Mouse (Mus musculus) liver, adult 2 months (tissue): Measurements from ENCODE around the gene Hsp90b1. TPM values are rescaled to one million over a fixed set of nuclear protein-coding genes. Genes with fewer than 3 reads are reported as not detected.

ENCODE experiments used
- DNase-seq: peaks from one replicate; pipeline ENCODE4 v3.0.0-alpha.2; 2011; ENCODE audit warnings: low read depth, low spot score; ENCODE audit errors: extremely low read depth
- H3K27ac ChIP-seq: fragments of 200-500 bp; replicated peaks from 2 replicates; pipeline ENCODE4 v1.5.1; 2012; ENCODE audit warnings: low read depth, mild to moderate bottlenecking, control low read depth, inconsistent platforms, low read length; ENCODE audit not compliant: insufficient read depth
- H3K27me3 ChIP-seq: fragments of 200-500 bp; 2 replicates; pipeline ENCODE4 v1.6.1; 2012; ENCODE audit warnings: mild to moderate bottlenecking, moderate library complexity, low read length, inconsistent platforms; ENCODE audit not compliant: control insufficient read depth, insufficient read depth
- H3K36me3 ChIP-seq: fragments of 200-500 bp; 2 replicates; pipeline ENCODE4 v1.6.1; 2012; ENCODE audit warnings: low read length, inconsistent platforms; ENCODE audit not compliant: control insufficient read depth, insufficient read depth
- H3K4me1 ChIP-seq: fragments of 200-500 bp; 2 replicates; pipeline ENCODE4 v1.6.1; 2011; ENCODE audit warnings: low read length; ENCODE audit not compliant: control insufficient read depth, insufficient read depth
- H3K4me3 ChIP-seq: fragments of 200-500 bp; 2 replicates; pipeline ENCODE4 v1.5.1; 2011; ENCODE audit warnings: low read depth, mild to moderate bottlenecking, control low read depth, low read length, moderate library complexity; ENCODE audit not compliant: insufficient read depth
- H3K79me2 ChIP-seq: fragments of 200-500 bp; 2 replicates; pipeline ENCODE4 v1.6.1; 2012; ENCODE audit warnings: inconsistent platforms, mild to moderate bottlenecking, low read length, moderate library complexity; ENCODE audit not compliant: control insufficient read depth, insufficient read depth
- H3K9ac ChIP-seq: fragments of 200-500 bp; 2 replicates; pipeline ENCODE4 v1.6.1; 2012; ENCODE audit warnings: low read depth, mild to moderate bottlenecking, control low read depth, inconsistent platforms, low read length
- CTCF ChIP-seq: fragments of 200-500 bp; IDR thresholded peaks from 2 replicates; pipeline ENCODE4 v1.5.1; 2011; ENCODE audit warnings: low read depth, low read length, control low read depth
- POLR2A ChIP-seq: fragments of 200-500 bp; IDR thresholded peaks from 2 replicates; pipeline ENCODE4 v1.6.1; 2011; ENCODE audit warnings: low read length, control low read depth; ENCODE audit not compliant: insufficient read depth; ENCODE audit errors: extremely low read depth
- WGBS: fragments of 180-500 bp; shearing (Covaris S2); methylation state at CpG from one replicate; pipeline ENCODE4 v1.1.7; 2018; 5-methylcytosine and 5-hydroxymethylcytosine counted together
- polyA plus RNA-seq: library from polyadenylated mRNA; depleted of rRNA; stranded (reverse); fragments of >200 nt; gene quantifications from 2 replicates; pipeline ENCODE4 v1.2.3, GENCODE M21; 2012
- total RNA-seq: library from RNA; depleted of rRNA; stranded (reverse); fragments of >200 nt; gene quantifications from 2 replicates; pipeline ENCODE4 v1.2.3, GENCODE M21; 2014

The Hsp90b1 gene
- total and polyA plus RNA-seq, 2 experiments, result 78.7 to 830 TPM

- no peaks in the 10 kb centered on the region for H3K79me2 ChIP-seq
- no peaks in the 10 kb centered on the region for H3K36me3 ChIP-seq
- H3K9ac ChIP-seq, result no peak overlapping the region
- no peaks in the 10 kb centered on the region for H3K27me3 ChIP-seq
- no peak overlapping the region for H3K4me3 ChIP-seq
- DNase-seq, result no peak
- 87% methylated on average over 3 of the region's 3 CpGs for WGBS
- no peaks in the 10 kb centered on the region for H3K4me1 ChIP-seq
- no peak for TF ChIP-seq CTCF
- no peak for TF ChIP-seq POLR2A
- H3K27ac ChIP-seq, result no peak overlapping the region
Measured at GRCm38 (mm10) chr10:86728176-86728575, 22.9 kb upstream of the Hsp90b1 start.

GRCm38 (mm10) chr10:86727548-86727980, 22.3 kb upstream of the Hsp90b1 start:
- peak; percentile 29 for DNase-seq
- Histone ChIP-seq H3K36me3 (no peaks in the 10 kb centered on the region), H3K4me1 (no peaks in the 10 kb centered on the region), H3K9ac (no peak overlapping the region), H3K4me3 (peak overlapping the region; percentile 9), H3K27ac (no peak overlapping the region), H3K27me3 (no peaks in the 10 kb centered on the region), H3K79me2 (no peaks in the 10 kb centered on the region)
- TF ChIP-seq POLR2A (0 out of 2 replicates have a peak, but pooled peaks have one; percentile 12), CTCF (no peak)
- 48% methylated on average over 12 of the region's 12 CpGs for WGBS

- peaks cover 3% of the 10 kb centered on the region; the same call in 1 of the 2 replicates for H3K4me1 ChIP-seq
- 76% methylated on average over 3 of the region's 3 CpGs for WGBS
- no peak overlapping the region for H3K4me3 ChIP-seq
- H3K79me2 ChIP-seq, result no peaks in the 10 kb centered on the region
- no peaks in the 10 kb centered on the region for H3K27me3 ChIP-seq
- H3K9ac ChIP-seq, result no peak overlapping the region
- no peak for TF ChIP-seq POLR2A
- no peak for TF ChIP-seq CTCF
- H3K36me3 ChIP-seq, result no peaks in the 10 kb centered on the region
- DNase-seq, result no peak
- H3K27ac ChIP-seq, result no peak overlapping the region
Measured at GRCm38 (mm10) chr10:86712156-86712555, 6.8 kb upstream of the Hsp90b1 start.

- 38% methylated on average over 3 of the region's 3 CpGs for WGBS
- no peak for DNase-seq
- H3K4me1 ChIP-seq, result peaks cover 18% of the 10 kb centered on the region
- no peak overlapping the region; the same call in 1 of the 2 replicates for H3K4me3 ChIP-seq
- no peak for TF ChIP-seq POLR2A
- TF ChIP-seq CTCF, result no peak
- H3K36me3 ChIP-seq, result peaks cover 20% of the 10 kb centered on the region
- peaks cover 15% of the 10 kb centered on the region; the same call in 1 of the 2 replicates for H3K79me2 ChIP-seq
- peak overlapping the region; percentile 90 for H3K27ac ChIP-seq
- H3K27me3 ChIP-seq, result no peaks in the 10 kb centered on the region
- no peak overlapping the region for H3K9ac ChIP-seq
Measured at GRCm38 (mm10) chr10:86707134-86707533, 1.8 kb upstream of the Hsp90b1 start.

- peak; percentile 38; the same call in 1 of the 2 replicates for TF ChIP-seq POLR2A
- TF ChIP-seq CTCF, result no peak
- Histone ChIP-seq H3K27me3 (no peaks in the 10 kb centered on the region), H3K79me2 (peaks cover 15% of the 10 kb centered on the region; the same call in 1 of the 2 replicates), H3K4me3 (peak overlapping the region; percentile 64), H3K9ac (peak overlapping the region; percentile 79), H3K4me1 (peaks cover 25% of the 10 kb centered on the region), H3K36me3 (peaks cover 29% of the 10 kb centered on the region), H3K27ac (peak overlapping the region; percentile 90)
- DNase-seq, result peak; percentile 98
- under 1% methylated on average over 33 of the region's 33 CpGs for WGBS
Measured at GRCm38 (mm10) chr10:86705922-86706752, 828 bp upstream of the Hsp90b1 start.
